Mouse (Mus musculus): ENCODE results near the gene Tmem182.

Tmem182 gene

DNA sequence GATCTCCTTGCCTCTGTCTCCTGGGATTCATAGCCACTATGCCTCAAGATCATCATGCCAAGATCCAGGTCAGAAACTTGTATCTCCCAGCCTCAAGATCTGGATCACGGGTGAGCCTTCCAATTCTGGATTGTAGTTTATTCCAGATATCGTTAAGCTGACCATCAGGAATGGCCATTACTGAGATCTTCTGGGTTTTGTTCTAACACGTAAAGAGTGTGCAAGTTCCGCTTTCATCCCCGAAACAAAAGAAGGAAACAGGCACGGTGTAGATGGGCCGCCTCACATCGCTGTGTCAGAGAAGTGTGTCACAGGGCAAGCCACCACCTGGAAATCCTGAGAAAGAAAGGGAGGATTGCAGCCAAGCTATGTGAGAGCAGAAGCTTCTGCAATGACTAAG lies 6.3 kb upstream of the Tmem182 start:
- DNase-seq (ENCODE audit: low spot score): no peak

GRCm38 (mm10) chr1:40800908-40801307 lies 4.5 kb upstream of the Tmem182 start:
- DNase-seq (ENCODE audit: low spot score): no peak

- peak; percentile 76 for DNase-seq (ENCODE audit: low spot score)
These were observed 2.6 kb upstream of the Tmem182 start for GRCm38 (mm10) chr1:40802759-40803158.

GRCm38 (mm10) chr1:40804118-40804517 lies 1.3 kb upstream of the Tmem182 start:
- DNase-seq (ENCODE audit: low spot score): no peak

GRCm38 (mm10) chr1:40805891-40806290 lies 490 bp downstream of the Tmem182 start:
- DNase-seq (ENCODE audit: low spot score): no peak

GRCm38 (mm10) chr1:40808643-40809042 lies 3.2 kb downstream of the Tmem182 start:
- no peak for DNase-seq (ENCODE audit: low spot score)

- DNase-seq (ENCODE audit: low spot score): no peak
These were observed 9.9 kb downstream of the Tmem182 start for GRCm38 (mm10) chr1:40815071-40815845.

DNA sequence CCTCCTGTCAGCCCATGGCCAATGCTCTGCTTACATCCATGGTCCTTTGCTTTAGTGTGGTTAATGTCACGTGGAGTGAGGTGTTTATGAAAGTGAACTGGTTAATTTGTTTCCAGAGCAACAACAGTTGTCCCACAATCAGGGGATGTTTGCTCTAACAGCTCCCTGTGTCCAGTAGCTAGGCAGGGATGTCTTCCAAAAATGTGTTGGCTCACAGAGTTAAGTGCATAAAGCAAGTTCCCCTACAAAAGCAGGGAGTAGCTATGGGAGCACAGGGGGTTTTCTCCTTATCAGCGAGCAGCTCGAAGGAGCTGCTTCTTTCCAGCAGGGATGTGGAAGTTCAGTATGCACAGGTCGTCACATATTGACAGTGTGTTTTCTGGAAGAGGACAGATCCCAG lies 19.1 kb downstream of the Tmem182 start:
- no peak for DNase-seq (ENCODE audit: low spot score)

DNA sequence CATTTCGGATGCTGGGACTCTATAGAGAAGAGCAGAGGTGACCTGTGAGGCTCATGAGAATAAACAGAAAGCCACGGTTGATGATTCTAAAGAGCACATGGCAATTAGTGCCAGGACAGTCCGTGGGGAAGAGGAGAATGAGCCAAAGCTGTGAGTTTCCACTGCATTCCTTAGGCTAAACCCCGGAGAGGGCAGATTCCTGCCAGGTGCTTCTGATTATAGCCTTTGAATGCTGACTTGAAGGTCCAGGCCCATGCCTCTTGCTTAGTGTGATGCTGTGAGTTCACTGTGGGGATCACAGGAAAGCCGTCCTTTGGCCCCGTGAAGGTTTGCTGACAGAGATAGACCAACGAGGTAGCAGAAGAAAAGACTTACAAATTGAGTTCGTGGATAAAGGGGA lies 19.5 kb downstream of the Tmem182 start:
- DNase-seq (ENCODE audit: low spot score): no peak

GRCm38 (mm10) chr1:40825826-40826225 lies 20.4 kb downstream of the Tmem182 start:
- DNase-seq (ENCODE audit: low spot score): no peak

DNA sequence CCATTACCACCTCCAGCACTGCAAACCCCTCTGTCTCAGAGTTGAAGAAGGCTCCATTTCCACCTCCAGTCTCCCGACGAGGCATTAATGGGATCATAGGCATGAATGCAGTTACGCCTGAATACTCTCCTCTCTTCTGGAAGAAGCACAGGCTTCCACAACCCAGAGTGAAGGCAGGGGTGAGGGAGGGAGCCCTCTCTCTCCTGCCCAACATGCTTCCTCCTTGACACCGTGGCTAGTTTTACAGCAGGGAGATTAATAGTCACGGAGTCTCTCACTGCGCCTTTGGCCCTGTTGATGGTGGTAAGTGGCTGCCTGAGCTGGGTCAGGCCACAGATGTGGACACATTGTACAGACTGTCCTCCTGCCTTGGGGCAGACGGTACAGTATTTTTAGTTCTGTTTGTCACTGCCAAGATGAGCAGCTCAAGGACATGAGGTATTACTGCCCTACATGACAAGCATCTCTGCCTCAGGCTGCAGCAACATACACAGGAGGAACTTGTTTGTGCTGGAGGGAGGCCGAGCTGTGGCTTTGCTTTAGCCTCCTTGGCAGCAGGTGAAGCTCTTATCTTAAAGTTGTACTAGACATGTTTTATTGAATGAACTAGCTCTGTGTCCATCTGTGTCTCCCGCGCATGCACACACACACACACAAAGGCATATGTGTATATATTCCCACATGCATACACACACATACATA lies 24.0 kb downstream of the Tmem182 start:
- DNase-seq (ENCODE audit: low spot score): no peak

DNA sequence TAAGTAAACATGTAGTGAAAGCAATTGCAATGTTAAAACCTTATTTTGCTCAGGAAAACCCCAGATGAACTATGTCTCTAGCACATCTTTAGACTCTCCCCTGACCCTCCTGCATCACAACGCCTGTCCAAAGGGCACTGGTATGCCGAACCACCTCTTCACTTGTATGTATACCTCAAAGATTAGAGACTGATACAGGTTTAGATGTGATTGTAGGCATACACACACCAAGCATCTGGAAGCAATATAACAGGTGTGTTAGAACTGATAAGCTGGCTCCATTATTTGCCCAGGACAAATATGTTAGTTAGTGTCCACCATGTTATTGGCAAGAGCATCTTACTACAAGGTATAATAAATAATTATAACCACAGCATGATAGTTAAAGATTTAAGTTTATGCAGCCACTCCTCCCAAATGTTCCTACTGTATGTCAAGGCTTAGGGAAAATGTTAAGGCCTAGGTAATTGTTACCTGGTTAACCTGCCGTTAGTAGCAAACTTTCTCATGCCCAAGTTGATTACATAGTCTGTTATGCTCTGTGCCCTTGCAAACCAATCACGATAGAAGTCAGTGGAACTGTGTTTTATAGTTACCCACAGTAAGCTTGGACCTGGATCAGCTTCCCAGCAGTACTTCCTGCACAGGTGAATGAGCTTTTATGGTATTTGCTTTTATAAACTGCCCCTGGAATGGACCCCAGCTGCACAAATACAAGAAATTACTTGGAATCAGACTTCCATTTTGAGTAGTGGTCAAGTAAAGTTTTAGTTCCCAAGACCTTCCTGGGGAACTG lies 25.5 kb downstream of the Tmem182 start:
- no peak for DNase-seq (ENCODE audit: low spot score)

- DNase-seq (ENCODE audit: low spot score): no peak
These were observed 30.1 kb downstream of the Tmem182 start for GRCm38 (mm10) chr1:40835468-40835867.

DNA sequence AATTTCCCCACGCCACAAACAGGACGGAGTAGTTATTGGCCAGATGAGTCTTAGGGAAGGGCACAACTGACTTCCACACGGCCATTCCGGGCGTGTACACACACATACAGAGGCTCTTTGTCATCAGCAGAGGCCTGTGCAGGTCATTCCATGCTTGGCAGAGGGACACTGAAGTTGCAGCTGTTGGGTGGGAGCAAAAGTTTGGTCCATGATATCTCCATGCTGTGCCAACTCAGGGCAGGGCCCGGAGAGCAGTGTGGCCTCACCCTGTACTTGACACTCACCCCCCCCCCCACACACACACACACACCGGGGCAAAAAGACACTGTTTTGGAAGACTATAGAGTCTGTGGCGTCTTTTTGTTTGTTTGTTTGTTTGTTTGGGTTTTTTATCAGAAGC lies 35.2 kb downstream of the Tmem182 start:
- DNase-seq (ENCODE audit: low spot score): no peak

DNA sequence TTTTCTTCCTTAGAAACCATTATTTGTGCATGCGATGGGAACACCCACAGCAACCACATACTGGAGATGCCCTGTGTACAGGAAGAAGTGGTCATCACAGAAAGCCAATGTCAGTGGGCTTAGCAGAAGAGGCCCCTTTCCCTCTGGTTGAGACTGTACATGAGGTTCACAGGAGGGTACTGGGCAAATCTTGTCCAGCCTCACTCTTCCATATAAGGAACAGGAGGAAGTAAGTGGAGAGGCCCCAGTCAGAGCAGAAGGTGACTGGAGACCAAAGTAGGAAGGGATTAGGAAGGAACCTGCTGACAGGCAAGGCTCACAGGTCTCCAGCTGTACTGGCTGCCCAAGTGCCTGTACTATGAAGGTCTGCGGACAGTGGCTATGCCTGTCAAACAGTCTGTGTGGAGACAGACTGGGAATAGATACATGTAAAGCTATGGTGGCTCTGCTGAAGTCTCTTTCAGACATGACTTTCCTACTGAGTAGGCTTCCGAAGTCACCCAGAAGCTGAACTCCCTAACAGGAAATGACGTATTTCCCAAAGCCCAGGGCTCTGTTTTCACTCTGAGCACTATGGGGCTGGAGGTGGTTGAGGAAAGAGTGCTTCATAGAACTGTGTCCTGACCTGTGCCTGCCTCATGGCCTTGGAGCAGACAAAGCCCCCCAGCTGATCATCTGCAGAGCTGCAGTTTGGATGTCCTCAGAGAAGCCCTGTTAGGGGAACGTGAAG lies 35.8 kb downstream of the Tmem182 start:
- DNase-seq (ENCODE audit: low spot score): no peak

DNA sequence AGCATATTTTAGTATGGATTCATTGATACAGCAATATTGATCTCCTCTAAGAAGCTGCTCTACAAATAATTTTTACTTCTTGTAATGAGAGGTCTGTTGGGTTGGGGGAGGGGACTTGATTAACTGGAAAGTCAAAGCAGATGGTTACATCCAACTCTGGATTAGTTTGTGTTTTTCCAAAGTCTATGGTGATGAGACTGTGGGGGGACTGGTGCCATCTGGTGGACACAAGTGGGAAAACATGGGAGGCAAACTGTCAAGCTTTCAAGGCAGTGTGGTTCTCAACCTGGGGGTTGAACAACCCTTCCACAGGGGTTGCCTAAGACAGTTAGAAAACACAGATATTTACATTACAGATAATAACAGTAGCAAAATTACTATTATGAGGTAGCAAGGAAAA lies 39.2 kb downstream of the Tmem182 start:
- peak; percentile 76 for DNase-seq (ENCODE audit: low spot score)

- DNase-seq (ENCODE audit: low spot score): no peak
These were observed 42.0 kb downstream of the Tmem182 start for GRCm38 (mm10) chr1:40847196-40847938.

DNA sequence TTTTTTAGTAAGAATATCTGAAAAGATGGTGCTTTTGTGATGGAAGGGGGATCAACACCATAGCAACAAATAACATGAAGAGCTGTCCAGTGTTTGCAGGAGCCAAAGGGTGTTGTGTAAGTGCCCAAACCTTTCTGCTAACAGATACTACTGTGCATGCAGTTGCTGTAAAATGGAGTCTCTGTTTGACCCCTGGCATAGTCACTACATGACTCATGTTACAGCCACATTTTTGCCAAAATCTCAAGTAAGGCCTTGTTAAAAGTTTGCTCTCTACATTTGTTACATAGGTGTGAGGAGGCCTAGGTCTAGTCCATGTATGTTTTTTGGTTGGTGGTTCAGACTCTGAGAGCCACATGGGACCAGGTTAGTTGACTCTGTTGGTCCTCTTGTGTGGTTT lies 45.9 kb downstream of the Tmem182 start:
- no peak for DNase-seq (ENCODE audit: low spot score)

GRCm38 (mm10) chr1:40855268-40855667 lies 49.9 kb downstream of the Tmem182 start:
- DNase-seq (ENCODE audit: low spot score): no peak

DNA sequence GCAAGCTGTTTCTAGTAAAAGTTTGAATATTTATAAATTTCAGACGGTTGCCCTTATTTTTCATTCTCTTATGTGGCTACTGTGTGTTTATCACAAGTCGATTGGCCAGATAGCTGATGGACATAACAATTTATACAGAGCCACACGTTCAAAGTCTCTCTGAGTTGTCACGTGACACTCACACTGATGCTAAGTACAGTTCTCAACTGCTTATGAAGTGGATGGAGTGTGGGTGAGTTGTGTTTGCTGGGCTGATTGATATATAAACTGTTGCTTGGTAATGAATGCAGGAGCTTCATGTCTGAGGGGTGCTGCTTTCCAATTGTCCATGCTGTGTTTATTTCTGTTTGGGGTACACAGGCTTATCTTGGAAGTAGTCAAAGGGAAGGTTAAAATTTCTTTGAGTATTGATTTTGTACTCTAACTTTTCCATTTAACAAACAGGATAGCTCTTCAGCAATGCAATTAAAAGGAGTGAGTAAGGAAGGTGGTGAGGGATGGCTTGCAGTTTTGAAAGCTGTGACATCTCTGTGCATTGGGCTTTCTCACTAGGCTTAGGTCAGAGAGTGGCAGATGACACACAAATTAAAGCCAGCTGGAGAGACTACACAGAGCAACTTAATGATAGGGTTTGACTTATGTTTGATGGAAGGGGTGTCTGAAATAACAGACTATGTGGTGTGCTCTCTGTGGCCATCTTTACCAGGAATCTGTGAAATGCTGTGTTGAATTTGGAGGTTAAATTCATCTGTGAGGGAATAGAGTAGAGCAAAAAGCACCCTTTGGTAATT lies 51.6 kb downstream of the Tmem182 start:
- no peak for DNase-seq (ENCODE audit: low spot score)

GRCm38 (mm10) chr1:40865043-40865442 lies 59.6 kb downstream of the Tmem182 start:
- DNase-seq (ENCODE audit: low spot score): no peak
